12 mouse cellular contexts compared by ENCODE assay signal in the genomic region with DNA sequence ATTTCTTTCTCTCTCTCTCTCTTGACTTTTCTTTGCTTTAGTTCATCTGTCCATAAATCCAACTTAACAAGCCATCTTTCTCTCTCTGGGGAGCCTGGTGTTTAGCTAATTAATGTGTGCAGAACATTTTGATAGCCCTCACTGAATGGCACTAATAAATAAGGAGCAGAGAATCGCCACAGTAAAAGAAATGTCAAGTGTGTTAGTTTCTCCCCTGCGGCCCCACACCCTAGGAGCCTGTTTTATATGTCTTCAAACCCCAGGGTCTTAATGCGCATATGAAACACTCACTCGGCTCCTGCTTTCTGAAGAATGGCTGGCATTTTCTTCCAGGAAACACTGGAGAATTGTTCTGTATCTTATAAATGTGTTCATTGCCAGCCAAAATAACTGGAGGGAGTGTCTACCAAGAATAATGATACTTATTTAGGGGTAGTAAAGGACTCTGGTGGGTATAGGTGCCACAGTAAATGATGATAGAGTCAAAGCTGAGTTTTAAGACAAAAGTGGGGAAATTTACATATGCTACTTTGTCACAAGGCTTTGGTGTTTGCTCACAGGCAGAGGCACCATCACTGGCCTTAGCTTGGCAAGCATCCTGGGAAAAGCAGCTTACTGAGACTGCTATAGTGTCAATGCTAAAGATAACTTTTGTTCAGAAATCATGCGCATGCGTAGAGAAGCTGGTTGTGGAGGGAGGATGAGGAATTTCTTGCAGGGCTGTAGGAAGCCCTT.
DNase-seq lines count a peak whose midpoint lies in the region; ATAC-seq lines count a peak whose summit lies in the region.
"Had no signal": no experiment of that assay in that cellular context is flagged by ENCODE, and none has a peak within 500 bp of the region (broad histone marks: within the 10 kb centered on the region; RNA-seq: fewer than 3 reads in every experiment).

No protein-coding gene starts in this region.

- no peak overlapping the region for H3K9ac ChIP-seq in midbrain, embryonic 12.5 days (replicated peaks)
- no peak overlapping the region for H3K9ac ChIP-seq in midbrain, embryonic 11.5 days (ENCODE audit: low read length)
- no peak overlapping the region for H3K9ac ChIP-seq in neural tube, embryonic 12.5 days
- H3K9ac ChIP-seq: liver, embryonic 13.5 days had no signal

- H3K4me3 ChIP-seq in midbrain, embryonic 12.5 days = no peak overlapping the region
- no peak overlapping the region for H3K4me3 ChIP-seq in midbrain, embryonic 11.5 days (ENCODE audit: low read depth, low read length)
- no peak overlapping the region for H3K4me3 ChIP-seq in neural tube, embryonic 12.5 days
- H3K4me3 ChIP-seq: liver, embryonic 13.5 days had no signal

- no peak for ATAC-seq in midbrain, embryonic 12.5 days (ENCODE audit: low FRiP score, low read depth)
- ATAC-seq in midbrain, embryonic 11.5 days (ENCODE audit: low FRiP score) = no peak
- ATAC-seq in neural tube, embryonic 12.5 days (ENCODE audit: low FRiP score, low read depth) = peak; percentile 89

- intact Hi-C loops in left cerebral cortex, postnatal 14 days (cut with DNase I) = no loop called here

- no peak overlapping the region for H3K4me2 ChIP-seq in midbrain, embryonic 12.5 days (replicated peaks)
- no peak overlapping the region for H3K4me2 ChIP-seq in midbrain, embryonic 11.5 days
- no peak overlapping the region for H3K4me2 ChIP-seq in neural tube, embryonic 12.5 days (replicated peaks)
- H3K4me2 ChIP-seq: liver, embryonic 13.5 days had no signal

- peak overlapping the region; percentile 39; the same call in 1 of the 2 replicates for H3K27ac ChIP-seq in midbrain, embryonic 12.5 days (replicated peaks)
- H3K27ac ChIP-seq in midbrain, embryonic 11.5 days (ENCODE audit: low read depth, low read length) = no peak overlapping the region
- H3K27ac ChIP-seq in neural tube, embryonic 12.5 days = no peak overlapping the region
- H3K27ac ChIP-seq: liver, embryonic 13.5 days had no signal

- no peak for DNase-seq in midbrain, embryonic 11.5 days (ENCODE audit: low spot score, missing footprints)
- peak; percentile 78 for DNase-seq in forelimb bud, embryonic 11.5 days (ENCODE audit: low read depth, low spot score)
- DNase-seq in left cerebral cortex, postnatal 14 days (ENCODE audit: low spot score in 2 of 2) = peak; percentile 37 to 61
- no peak for DNase-seq in thymus, adult 18-20 months
- DNase-seq in thymus, postnatal 36 days = no peak
- no peak for DNase-seq in lung, postnatal 14 days
- DNase-seq: cerebellum, adult 11-12 months; kidney, postnatal 14 days; liver, embryonic 13.5 days; thymus, postnatal 4 days had no signal

- H3K4me1 ChIP-seq in midbrain, embryonic 12.5 days = peaks cover 4% of the 10 kb centered on the region; the same call in 1 of the 2 replicates
- no peaks in the 10 kb centered on the region for H3K4me1 ChIP-seq in midbrain, embryonic 11.5 days (ENCODE audit: control insufficient read depth, insufficient read depth, low read length)
- H3K4me1 ChIP-seq in neural tube, embryonic 12.5 days = peaks cover 4% of the 10 kb centered on the region; the same call in 1 of the 2 replicates
- H3K4me1 ChIP-seq: liver, embryonic 13.5 days had no signal

- 43% methylated on average over 6 of the region's 6 CpGs for WGBS in midbrain, embryonic 12.5 days
- 46% methylated on average over 6 of the region's 6 CpGs for WGBS in midbrain, embryonic 11.5 days
- WGBS in neural tube, embryonic 12.5 days = 13% methylated on average over 6 of the region's 6 CpGs

- H3K36me3 ChIP-seq in midbrain, embryonic 12.5 days = no peaks in the 10 kb centered on the region
- no peaks in the 10 kb centered on the region for H3K36me3 ChIP-seq in midbrain, embryonic 11.5 days (ENCODE audit: control insufficient read depth, insufficient read depth, low read length)
- H3K36me3 ChIP-seq in neural tube, embryonic 12.5 days = no peaks in the 10 kb centered on the region
- H3K36me3 ChIP-seq: liver, embryonic 13.5 days had no signal

- H3K9me3 ChIP-seq in midbrain, embryonic 12.5 days = no peaks in the 10 kb centered on the region
- no peaks in the 10 kb centered on the region for H3K9me3 ChIP-seq in midbrain, embryonic 11.5 days (ENCODE audit: control insufficient read depth, low read length)
- no peaks in the 10 kb centered on the region for H3K9me3 ChIP-seq in neural tube, embryonic 12.5 days
- H3K9me3 ChIP-seq: liver, embryonic 13.5 days had no signal

- H3K27me3 ChIP-seq in midbrain, embryonic 12.5 days = no peaks in the 10 kb centered on the region; the same call in 1 of the 2 replicates
- H3K27me3 ChIP-seq in midbrain, embryonic 11.5 days (ENCODE audit: control insufficient read depth, insufficient read depth, low read length) = no peaks in the 10 kb centered on the region
- H3K27me3 ChIP-seq in neural tube, embryonic 12.5 days (replicated peaks) = peaks cover 5% of the 10 kb centered on the region; the same call in 1 of the 2 replicates
- H3K27me3 ChIP-seq: liver, embryonic 13.5 days had no signal

Comparison
In these comparisons a context has a peak if more than half of its experiments do, and no peak if none do; other contexts are left out.
1. DNase-seq: peak in forelimb bud, embryonic 11.5 days (single experiment) and left cerebral cortex, postnatal 14 days (2 of 2); none in midbrain, embryonic 11.5 days (single experiment), thymus, adult 18-20 months (0 of 2), thymus, postnatal 36 days (0 of 2) and lung, postnatal 14 days (single experiment).